Mouse (Mus musculus): Measurements from ENCODE around the gene Hook2. TPM values are rescaled to one million over a fixed set of nuclear protein-coding genes. Genes with fewer than 3 reads are reported as not detected.

The Hook2 gene
- 2.5 and 10.6 TPM in 2 replicates for polyA plus RNA-seq (2012; rRNA removed; ENCODE audit: low replicate concordance)

DNA sequence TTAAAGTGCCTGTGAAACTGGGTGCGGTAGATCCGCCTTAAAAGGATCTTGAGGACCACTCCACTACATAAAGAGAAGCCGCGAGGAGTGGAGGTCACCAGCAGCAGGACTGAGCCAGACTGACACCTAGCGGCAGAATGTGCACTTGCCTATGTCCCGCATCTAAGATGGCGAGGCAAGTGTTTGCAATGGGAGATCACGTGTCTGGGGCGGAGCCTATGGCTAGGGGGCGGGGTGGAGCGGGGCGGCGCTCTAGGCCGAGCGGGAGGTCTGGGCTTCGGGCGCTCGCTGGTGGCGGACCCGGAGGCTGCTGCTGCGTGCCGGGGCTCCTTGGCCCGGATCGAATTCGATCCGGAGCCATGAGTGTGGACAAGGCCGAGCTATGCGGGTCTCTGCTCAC, at the start of gene Hook2:
Gene Hook2 (plus strand): TSS at position 255 of the 400 bp plus-strand sequence.

DNA sequence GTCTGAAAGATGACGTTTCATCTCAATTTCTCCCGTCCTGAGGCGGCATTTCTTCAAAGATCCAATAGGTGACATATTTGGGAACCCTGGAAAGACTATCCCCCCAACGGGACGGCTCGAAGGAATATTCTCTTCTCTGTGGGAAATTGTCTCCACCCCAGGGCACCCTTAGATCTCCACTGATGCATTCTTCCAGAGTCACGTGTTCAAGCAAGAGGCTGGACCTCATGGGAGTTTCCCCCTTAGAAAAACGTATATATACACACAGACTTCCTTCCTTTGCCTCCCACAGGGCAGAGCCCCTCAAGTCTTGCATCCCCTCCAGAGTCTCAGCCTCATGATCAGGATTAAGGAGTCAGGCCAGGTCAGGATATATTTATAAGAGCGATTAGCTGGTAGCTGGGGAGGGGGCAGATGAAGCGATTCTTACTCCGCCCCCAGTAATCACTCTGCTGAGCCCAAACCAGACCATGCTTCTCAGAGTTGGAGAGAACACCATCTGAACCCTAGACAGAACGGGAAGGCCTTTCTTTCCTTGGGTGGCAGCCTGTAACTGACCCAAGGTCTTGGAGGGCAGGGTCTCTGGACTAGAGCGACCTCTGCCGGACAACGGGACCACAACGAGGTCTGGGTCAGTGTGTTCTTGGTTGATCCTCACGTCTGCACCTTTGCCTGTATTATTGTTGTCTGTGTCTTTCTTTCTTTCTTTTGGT, 43.7 kb upstream of the Hook2 start, which contains the start of gene Rtbdn:
Gene Rtbdn (plus strand): TSS at position 464 of the 713 bp plus-strand sequence.

DNA sequence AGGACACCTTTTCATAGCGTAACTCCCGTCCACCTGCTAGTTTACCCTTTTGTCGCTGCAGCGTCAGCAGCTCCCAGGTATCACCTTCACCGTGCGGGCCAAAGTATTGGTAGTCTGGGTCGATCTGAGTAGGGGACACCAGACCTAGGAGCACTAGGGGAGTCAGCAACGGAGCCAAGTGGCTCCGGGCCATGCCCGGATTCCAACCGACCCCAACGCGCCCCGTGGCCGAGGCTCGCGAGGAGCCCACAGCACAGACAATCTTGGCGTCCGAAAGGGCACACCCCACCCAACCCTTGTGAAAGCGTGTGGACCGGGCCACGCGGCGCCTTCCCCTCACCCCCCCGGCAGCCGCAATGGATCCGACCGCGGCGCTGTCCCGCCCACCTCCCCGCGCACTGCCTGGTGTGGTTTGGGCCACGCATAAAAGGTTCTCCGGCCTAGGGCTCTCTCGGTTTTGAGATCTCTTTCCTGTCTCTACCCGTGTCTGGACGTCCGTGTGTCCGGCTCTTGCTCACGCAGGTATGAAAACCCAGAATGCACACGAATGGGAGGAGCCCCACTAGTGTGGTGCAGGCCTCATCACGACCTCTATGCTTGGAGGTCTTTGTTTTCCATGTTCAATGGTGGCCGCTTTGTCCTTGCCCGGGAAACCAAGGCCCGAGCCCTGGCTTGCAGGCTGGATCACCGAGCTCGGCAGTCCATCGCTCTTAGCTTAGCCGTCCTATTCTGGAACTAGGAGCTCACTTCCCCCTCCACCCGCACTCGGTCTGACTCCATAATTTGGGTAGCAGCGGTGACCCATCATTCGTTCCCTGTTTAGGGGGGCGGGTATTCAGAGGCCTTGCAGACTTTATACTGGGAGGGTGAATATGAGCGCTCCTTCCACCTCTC, 20.9 kb upstream of the Hook2 start, which contains the start of the genes Gm49661, Prdx2 and Rnaseh2a:
Gene Gm49661 (minus strand): TSS at position 193 of the 894 bp plus-strand sequence.
Gene Prdx2 (plus strand): TSS at position 347 of the 894 bp plus-strand sequence.
Gene Rnaseh2a (minus strand): TSS at position 527 of the 894 bp plus-strand sequence.

DNA sequence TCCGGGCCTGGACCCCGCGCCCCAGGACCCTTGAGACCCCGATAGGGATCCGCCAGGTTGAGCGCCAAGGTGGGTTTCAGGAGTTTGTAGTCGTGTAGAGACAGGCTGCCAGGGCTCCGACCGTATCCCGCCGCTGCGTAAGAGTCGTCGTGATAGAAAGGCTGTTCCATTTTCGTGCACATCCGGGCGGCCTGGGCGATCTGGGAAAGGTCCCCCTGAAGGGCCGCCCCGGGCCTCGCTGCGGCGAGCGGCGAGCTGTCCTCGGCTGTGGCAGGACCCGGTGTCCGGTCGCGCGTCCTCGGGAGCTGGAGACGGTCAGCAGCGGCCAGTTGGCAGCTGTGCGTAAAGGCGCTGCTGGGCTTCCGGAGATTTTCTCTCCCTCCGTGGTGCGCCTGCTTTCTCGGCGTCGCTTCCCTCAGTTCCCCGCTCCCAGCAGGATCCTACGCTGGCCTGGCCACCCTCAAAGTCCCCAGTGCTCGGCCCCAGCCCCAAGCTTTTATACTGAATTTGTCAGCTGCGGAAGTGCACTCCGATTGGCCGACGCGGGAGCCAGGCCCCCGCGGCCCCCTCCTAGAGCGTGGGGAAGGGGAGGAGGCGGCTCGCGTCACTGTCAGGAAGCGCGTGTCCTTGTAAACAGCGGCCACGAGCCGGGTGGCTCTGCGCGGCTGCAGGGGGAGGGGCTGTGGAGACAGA, 12.0 kb upstream of the Hook2 start, which contains the start of gene Junb:
Gene Junb (minus strand): TSS at position 471 of the 693 bp plus-strand sequence.

DNA sequence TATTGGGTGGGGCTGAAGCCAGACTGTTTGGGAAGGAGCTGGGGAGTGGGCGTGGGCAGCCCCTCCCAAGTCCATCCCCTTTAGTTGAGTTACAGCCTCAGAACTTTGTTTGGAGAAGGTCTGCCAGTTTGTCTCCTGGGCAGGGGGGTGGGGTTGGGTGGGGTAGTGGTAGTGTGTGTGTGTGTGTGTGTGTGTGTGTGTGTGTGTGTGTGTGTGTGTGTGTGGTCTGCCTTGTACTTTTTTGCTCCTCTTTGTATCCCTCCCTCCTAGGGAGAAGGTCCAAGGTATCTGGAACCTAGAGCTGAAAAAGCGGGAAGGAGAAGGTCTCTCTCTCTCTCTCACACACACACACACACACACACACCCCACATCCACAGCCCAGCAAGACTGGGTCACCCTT, 24.0 kb downstream of the Hook2 start, which contains the start of gene Best2:
Gene Best2 (minus strand): TSS at position 101 of the 400 bp plus-strand sequence.

DNA sequence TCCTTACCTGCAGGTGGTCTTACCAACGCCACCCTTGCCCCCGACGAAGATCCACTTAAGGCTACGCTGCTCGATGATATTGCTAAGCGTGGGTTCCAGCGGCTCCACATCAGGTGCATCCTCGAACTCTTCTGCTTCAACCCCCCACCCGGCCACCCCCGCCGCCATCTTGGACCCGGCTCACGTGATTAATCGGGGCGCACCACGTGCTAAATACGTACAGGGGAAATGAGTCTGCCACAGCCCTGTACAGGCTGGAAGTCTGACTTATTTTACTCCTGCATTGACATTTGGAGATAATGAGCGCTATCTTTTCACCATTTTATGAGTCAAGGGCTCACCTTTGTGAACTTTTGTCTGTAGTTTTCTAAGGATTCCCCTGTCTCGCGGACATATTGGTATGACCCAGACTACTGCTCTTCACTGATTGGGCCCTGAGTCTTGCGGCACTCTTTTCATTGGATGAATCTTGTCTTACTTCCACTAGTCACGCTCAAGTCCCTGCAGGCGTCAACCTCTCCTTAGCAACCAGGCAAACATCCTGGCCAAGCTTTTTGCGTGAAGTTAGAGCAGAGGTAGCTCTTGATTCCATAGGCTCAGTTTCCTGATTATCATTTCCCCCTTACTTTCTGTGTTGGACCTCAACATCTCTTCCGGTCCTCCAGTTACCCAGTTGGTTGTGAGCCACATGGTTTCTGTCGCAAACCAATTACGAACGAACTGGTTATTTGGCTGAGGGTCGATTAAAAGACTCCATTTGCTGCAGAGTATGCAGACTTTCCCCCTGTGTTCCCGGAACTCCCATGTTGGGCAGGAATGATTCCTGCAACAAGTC, 34.9 kb downstream of the Hook2 start, which contains the start of gene Asna1:
Gene Asna1 (minus strand): TSS at position 184 of the 835 bp plus-strand sequence.

DNA sequence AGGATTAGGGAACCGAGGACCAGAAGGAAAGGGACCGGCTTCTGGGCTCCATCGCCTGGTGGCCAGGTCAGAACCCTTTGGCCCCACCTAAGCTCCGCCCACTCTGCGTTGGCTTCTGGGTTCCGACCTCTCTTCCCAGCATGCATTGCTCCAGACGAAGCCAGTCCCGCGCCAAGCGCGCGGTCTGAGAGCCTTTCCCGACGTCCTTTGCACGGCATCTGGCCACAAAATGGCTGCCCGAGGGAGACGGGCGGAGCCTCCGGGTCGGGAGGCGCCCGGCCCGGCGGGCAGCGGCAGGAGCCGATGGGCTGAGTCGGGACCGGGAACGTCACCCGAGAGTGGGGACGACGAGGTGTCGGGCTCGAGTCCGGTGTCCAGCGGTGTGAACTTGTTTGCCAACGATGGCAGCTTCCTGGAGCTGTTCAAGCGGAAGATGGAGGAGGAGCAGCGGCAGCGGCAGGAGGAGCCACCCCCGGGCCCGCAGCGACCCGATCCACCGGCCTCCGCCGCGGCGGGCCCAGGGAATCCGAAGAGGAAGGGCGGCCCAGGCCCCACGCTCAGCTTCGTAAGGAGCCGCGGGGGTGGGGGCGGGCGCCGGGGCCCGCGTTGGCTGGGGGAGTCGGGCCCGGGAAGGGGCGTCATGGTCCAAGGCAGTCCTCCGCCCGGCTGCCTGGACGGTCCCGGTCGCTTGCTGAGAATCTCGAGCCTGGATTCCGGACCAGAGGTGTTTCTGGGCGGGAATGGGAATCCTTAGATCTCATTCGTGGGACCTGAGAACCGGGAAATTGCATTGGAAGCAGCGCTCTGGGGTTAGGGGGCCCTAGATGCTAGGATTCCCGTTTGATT, 36.5 kb downstream of the Hook2 start, which contains the start of gene Trir:
Gene Trir (plus strand): TSS at position 154 of the 846 bp plus-strand sequence.

DNA sequence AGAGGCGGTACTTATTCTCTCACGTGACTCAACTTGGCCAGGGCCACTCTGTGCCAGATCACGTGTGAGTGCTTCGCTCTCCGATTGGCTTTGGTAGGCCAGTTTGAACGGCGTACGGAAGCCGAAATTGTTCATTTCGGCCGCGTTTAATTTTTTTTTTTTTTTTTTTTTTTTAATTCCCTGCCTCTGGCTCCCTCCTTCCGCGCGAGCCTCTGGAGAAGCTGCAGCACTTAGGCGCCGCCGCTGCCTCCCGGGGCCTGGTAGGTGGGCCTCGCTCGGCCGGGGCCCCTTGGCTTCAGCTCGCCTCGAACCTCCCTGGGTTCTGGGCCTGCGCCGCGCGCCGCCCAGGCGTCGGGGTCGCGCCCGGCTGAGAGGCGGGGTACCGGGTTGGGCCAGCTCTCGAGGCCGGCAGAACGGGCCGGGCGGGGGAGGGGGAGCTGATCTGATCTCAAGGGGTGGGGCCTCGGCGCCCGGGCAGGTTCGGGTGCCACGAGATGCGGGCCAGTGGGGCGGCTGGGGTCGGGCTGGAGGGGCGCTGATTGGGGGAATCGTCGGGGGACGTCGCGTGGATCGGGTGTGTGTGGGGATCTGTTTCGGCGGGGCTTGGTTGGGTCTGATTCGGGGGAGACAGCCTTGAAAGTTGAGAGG, 46.4 kb downstream of the Hook2 start, which contains the start of gene Tnpo2:
Gene Tnpo2 (plus strand): TSS at position 198 of the 648 bp plus-strand sequence.

Other genes with a start within 250 kb of the Hook2 start
- 59.3 and 122 TPM in 2 replicates for gene Nfix, start 190.3 kb upstream of the Hook2 start, polyA plus RNA-seq (2012; rRNA removed; ENCODE audit: low replicate concordance)
- 4.0 TPM in 2 replicates for gene Dand5, start 167.8 kb upstream of the Hook2 start, polyA plus RNA-seq (2012; rRNA removed; ENCODE audit: low replicate concordance)
- 10.2 and 33.6 TPM in 2 replicates for gene Gadd45gip1, start 159.1 kb upstream of the Hook2 start, polyA plus RNA-seq (2012; rRNA removed; ENCODE audit: low replicate concordance)
- gene Rad23a, start 149.9 kb upstream of the Hook2 start, polyA plus RNA-seq (2012; rRNA removed; ENCODE audit: low replicate concordance): 104 and 105 TPM in 2 replicates
- gene Calr, start 143.7 kb upstream of the Hook2 start, polyA plus RNA-seq (2012; rRNA removed; ENCODE audit: low replicate concordance): 216 and 341 TPM in 2 replicates
- 43.3 and 77.7 TPM in 2 replicates for gene Farsa, start 133.6 kb upstream of the Hook2 start, polyA plus RNA-seq (2012; rRNA removed; ENCODE audit: low replicate concordance)
- 1.1 and 2.7 TPM in 2 replicates for gene Syce2, start 118.5 kb upstream of the Hook2 start, polyA plus RNA-seq (2012; rRNA removed; ENCODE audit: low replicate concordance)
- gene Gcdh, start 96.7 kb upstream of the Hook2 start, polyA plus RNA-seq (2012; rRNA removed; ENCODE audit: low replicate concordance): 87.4 and 112 TPM in 2 replicates
- 0.22 and 0.30 TPM in 2 replicates for gene Klf1, start 88.7 kb upstream of the Hook2 start, polyA plus RNA-seq (2012; rRNA removed; ENCODE audit: low replicate concordance)
- gene Dnase2a, start 82.0 kb upstream of the Hook2 start, polyA plus RNA-seq (2012; rRNA removed; ENCODE audit: low replicate concordance): 29.4 and 31.5 TPM in 2 replicates
- 0.03 and 0.10 TPM in 2 replicates for gene Mast1, start 53.2 kb upstream of the Hook2 start, polyA plus RNA-seq (2012; rRNA removed; ENCODE audit: low replicate concordance)
- not detected in 2 replicates for gene Rtbdn, start 43.6 kb upstream of the Hook2 start, polyA plus RNA-seq (2012; rRNA removed; ENCODE audit: low replicate concordance)
- gene Gm49661, start 21.2 kb upstream of the Hook2 start, polyA plus RNA-seq (2012; rRNA removed; ENCODE audit: low replicate concordance): not detected in 2 replicates
- gene Prdx2, start 21.0 kb upstream of the Hook2 start, polyA plus RNA-seq (2012; rRNA removed; ENCODE audit: low replicate concordance): 246 and 252 TPM in 2 replicates
- gene Rnaseh2a, start 20.8 kb upstream of the Hook2 start, polyA plus RNA-seq (2012; rRNA removed; ENCODE audit: low replicate concordance): 38.6 and 47.8 TPM in 2 replicates
- gene Junb, start 11.9 kb upstream of the Hook2 start, polyA plus RNA-seq (2012; rRNA removed; ENCODE audit: low replicate concordance): 35.0 and 39.1 TPM in 2 replicates
- not detected in 2 replicates for gene Best2, start 23.9 kb downstream of the Hook2 start, polyA plus RNA-seq (2012; rRNA removed; ENCODE audit: low replicate concordance)
- 184 and 205 TPM in 2 replicates for gene Asna1, start 34.7 kb downstream of the Hook2 start, polyA plus RNA-seq (2012; rRNA removed; ENCODE audit: low replicate concordance)
- gene Trir, start 36.2 kb downstream of the Hook2 start, polyA plus RNA-seq (2012; rRNA removed; ENCODE audit: low replicate concordance): 61.2 and 143 TPM in 2 replicates
- gene Tnpo2, start 46.3 kb downstream of the Hook2 start, polyA plus RNA-seq (2012; rRNA removed; ENCODE audit: low replicate concordance): 74.9 and 104 TPM in 2 replicates
- 36.0 and 48.0 TPM in 2 replicates for gene Fbxw9, start 69.5 kb downstream of the Hook2 start, polyA plus RNA-seq (2012; rRNA removed; ENCODE audit: low replicate concordance)
- 0.85 TPM in 1 of 2 replicates, not detected in the other for gene Gm5741, start 77.4 kb downstream of the Hook2 start, polyA plus RNA-seq (2012; rRNA removed; ENCODE audit: low replicate concordance)
- gene Dhps, start 81.2 kb downstream of the Hook2 start, polyA plus RNA-seq (2012; rRNA removed; ENCODE audit: low replicate concordance): 31.5 and 54.1 TPM in 2 replicates
- 156 and 164 TPM in 2 replicates for gene Wdr83os, start 90.1 kb downstream of the Hook2 start, polyA plus RNA-seq (2012; rRNA removed; ENCODE audit: low replicate concordance)
- 33.8 and 37.5 TPM in 2 replicates for gene Wdr83, start 90.7 kb downstream of the Hook2 start, polyA plus RNA-seq (2012; rRNA removed; ENCODE audit: low replicate concordance)
- 98.6 and 103 TPM in 2 replicates for gene Man2b1, start 92.7 kb downstream of the Hook2 start, polyA plus RNA-seq (2012; rRNA removed; ENCODE audit: low replicate concordance)
- gene Zfp791, start 132.5 kb downstream of the Hook2 start, polyA plus RNA-seq (2012; rRNA removed; ENCODE audit: low replicate concordance): 0.86 and 1.5 TPM in 2 replicates
- gene Cks1brt, start 161.3 kb downstream of the Hook2 start, polyA plus RNA-seq (2012; rRNA removed; ENCODE audit: low replicate concordance): not detected in 2 replicates
- not detected in 2 replicates for gene Olfr371, start 235.4 kb downstream of the Hook2 start, polyA plus RNA-seq (2012; rRNA removed; ENCODE audit: low replicate concordance)